Mouse (Mus musculus): ENCODE results near the gene Dapk2.

The Dapk2 gene

GRCm38 (mm10) chr9:66186426-66186825 lies 28.4 kb downstream of the Dapk2 start:
- CTCF ChIA-PET = no interaction called here

- CTCF ChIA-PET = no interaction called here
Measured at GRCm38 (mm10) chr9:66189026-66189425, 31.0 kb downstream of the Dapk2 start.

DNA sequence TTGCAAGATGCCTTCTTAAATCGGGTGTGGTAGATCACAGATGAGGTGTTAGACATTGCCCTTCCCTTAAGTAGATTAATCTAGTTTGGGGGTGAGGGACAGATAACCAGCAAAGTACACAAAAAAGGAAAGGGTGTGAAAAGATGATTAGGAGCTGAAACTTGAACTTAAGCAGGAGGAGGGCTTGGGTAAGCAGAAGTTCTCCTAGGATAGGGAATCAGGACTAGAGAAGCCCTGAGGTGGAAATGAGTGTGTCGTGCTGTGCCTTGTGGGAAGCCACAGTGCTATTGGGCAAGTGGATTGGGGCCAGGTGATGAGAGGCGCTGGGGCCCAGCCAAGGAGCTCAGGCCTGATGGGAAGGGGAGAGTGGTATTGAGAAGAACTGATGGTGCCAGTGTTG lies 36.0 kb downstream of the Dapk2 start:
- CTCF ChIA-PET = no interaction called here

DNA sequence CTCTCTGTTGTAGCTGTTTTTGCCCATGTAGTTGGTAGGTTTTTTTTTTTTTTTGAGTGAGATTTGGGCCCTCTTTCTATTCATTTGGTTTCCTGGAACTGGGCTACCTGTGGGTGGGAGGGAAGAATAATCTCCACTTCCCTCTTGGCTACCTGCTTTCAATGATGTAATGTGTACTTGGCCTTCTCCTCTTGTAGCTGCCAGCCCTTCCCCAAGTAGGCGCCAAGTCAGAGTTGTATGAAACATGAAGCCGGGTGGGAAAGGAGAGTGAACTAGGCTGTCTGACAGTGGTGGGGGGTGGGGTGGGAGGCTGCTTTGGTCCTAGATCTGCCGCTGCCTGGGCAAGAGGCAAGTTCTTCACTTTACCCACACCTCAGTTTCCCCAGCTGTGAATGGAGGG lies 38.5 kb downstream of the Dapk2 start:
- CTCF ChIA-PET = no interaction called here

DNA sequence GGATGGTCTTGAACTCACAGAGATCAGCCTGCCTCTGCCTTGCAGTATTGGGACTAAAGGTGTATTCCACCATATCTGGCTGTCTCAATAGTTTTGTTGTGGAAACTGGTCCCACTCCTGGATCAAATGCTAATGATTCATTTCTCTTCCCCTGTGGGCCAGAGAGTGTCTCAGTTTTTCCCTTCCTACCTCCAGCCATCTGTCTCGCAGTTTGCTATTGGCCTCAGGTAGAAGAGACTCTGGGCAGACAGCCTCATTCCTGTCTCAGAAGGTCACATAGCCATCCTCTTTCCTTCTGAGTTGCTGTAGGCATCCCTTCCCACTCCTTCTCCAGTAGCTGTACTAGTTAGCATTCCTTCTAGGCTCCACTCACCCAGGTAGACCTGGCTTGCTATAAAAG lies 40.5 kb downstream of the Dapk2 start:
- CTCF ChIA-PET = no interaction called here

- CTCF ChIA-PET = interaction anchor here (0.5 kb wide), 1 partner anchor 59 kb away, joined by 8 read pairs; no protein-coding TSS in a partner anchor
Measured at GRCm38 (mm10) chr9:66199657-66200410, 41.8 kb downstream of the Dapk2 start.

DNA sequence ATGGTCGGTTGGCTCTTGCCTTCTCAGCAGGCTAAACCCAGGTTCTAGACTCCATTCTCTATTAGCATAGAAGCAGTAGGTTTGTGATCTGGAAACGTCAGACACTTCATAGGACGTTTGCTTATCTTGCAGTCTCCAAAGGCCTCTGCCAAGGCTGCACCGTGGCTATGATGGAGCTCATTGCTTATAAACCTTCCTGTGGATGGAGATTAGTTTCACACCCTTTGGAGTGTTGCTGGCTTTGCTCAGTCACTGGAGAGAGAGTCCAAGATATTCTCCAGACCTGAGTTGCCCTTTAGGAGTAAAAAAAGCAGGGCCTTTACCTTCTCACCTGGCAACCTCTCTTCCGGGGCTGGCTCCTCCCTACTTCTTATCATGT lies 42.4 kb downstream of the Dapk2 start:
- CTCF ChIA-PET = no interaction called here

DNA sequence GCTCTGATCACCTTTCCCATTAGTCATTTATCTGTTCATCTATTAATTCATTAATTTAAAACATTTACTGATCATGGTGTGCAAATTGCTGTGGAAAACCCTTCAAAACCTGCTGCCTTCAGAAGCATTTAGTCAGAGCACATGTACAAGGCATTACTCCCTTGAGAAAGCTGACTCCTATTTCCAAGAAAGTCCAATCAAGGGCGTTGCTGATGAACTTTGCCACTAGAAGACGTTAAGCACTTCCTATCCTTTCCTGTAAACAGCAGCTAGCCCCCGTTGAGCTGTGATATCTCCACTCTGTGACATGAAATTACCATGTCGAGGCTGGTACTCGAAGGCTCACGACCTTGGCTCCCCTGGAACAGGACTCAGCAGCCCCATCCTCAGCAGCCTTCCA lies 43.6 kb downstream of the Dapk2 start:
- CTCF ChIA-PET = no interaction called here

DNA sequence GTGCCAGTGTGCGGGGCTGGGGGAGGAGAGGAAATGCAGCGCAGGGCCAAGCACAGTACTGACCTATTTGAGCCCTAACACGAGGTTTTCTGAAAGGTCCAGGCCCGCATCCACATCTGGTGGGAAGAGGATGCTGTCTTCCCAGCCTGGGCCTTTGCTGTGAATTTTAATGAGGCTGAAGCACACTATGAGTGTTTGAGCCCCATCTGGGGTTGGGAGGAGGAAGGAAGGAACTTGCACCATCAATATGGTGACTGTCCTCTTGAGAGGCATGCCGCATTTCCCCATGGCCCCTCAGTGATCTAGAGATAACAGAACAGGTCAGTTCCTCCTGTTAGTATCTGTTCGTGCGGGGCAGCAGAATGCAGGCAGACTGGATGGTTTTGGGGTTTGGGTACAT lies 44.4 kb downstream of the Dapk2 start:
- CTCF ChIA-PET = no interaction called here

DNA sequence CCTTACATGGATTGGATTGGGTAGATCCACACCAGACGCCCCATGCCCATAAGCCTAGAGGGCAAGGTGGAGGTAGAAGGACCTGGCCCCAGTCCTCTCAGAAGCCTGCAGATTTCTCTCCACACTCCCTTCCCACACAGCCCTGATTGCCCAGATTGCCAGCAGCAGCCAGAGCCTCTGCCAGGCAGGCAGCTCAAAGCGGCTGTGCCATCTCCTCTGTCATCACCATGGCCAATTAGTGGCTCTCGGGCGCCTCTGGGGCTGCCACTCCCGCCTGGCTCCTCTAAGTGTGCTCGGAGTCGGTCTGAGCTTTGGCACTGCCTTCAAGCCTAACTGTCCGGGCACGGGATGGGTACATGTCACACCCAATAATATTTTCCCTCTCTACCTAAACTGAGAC lies 47.7 kb downstream of the Dapk2 start:
- CTCF ChIA-PET = no interaction called here

- CTCF ChIA-PET = interaction anchor here (0.6 kb wide), 1 partner anchor 12 kb away, joined by 4 read pairs; no protein-coding TSS in a partner anchor
Measured at GRCm38 (mm10) chr9:66206825-66207224, 48.8 kb downstream of the Dapk2 start.

GRCm38 (mm10) chr9:66211420-66211819 lies 53.4 kb downstream of the Dapk2 start:
- CTCF ChIA-PET = interaction anchor here (0.7 kb wide), 1 partner anchor 149 kb away, joined by 7 read pairs; no protein-coding TSS in a partner anchor

GRCm38 (mm10) chr9:66212088-66212487 lies 54.1 kb downstream of the Dapk2 start:
- CTCF ChIA-PET = interaction anchor here (0.5 kb wide), 1 partner anchor 40 kb away, joined by 3 read pairs; no protein-coding TSS in a partner anchor

GRCm38 (mm10) chr9:66212802-66213201 lies 54.8 kb downstream of the Dapk2 start:
- CTCF ChIA-PET = no interaction called here

- CTCF ChIA-PET = interaction anchor here (0.7 kb wide), 1 partner anchor 433 kb away, joined by 8 read pairs; no protein-coding TSS in a partner anchor
Measured at GRCm38 (mm10) chr9:66213386-66214032, 55.5 kb downstream of the Dapk2 start.

- CTCF ChIA-PET = interaction anchor here (0.6 kb wide), 1 partner anchor 48 kb away, joined by 8 read pairs; no protein-coding TSS in a partner anchor
Measured at GRCm38 (mm10) chr9:66215551-66215950, 57.5 kb downstream of the Dapk2 start.

GRCm38 (mm10) chr9:66217970-66218369 lies 59.9 kb downstream of the Dapk2 start:
- CTCF ChIA-PET = no interaction called here

GRCm38 (mm10) chr9:66218917-66219725 lies 61.1 kb downstream of the Dapk2 start:
- CTCF ChIA-PET = no interaction called here

DNA sequence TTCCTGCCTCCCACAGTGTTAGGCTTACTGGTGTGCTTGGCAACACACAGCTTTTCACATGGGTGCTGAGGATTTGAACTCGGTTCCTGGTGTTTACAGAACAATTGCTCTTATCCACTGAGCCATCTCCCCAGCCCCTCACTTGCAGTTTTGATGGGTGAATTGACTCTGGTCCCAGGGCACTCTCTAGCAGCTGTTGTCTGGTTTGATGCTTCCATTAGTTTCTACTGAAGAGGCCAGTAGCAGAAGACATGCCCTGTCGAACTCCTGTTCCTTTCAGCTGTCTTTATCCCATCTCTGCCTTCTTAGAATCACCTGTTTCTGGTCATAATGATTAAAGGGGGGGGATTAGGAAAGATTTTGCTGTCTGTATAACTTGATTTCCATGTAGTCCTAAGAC lies 65.8 kb downstream of the Dapk2 start:
- CTCF ChIA-PET = no interaction called here

DNA sequence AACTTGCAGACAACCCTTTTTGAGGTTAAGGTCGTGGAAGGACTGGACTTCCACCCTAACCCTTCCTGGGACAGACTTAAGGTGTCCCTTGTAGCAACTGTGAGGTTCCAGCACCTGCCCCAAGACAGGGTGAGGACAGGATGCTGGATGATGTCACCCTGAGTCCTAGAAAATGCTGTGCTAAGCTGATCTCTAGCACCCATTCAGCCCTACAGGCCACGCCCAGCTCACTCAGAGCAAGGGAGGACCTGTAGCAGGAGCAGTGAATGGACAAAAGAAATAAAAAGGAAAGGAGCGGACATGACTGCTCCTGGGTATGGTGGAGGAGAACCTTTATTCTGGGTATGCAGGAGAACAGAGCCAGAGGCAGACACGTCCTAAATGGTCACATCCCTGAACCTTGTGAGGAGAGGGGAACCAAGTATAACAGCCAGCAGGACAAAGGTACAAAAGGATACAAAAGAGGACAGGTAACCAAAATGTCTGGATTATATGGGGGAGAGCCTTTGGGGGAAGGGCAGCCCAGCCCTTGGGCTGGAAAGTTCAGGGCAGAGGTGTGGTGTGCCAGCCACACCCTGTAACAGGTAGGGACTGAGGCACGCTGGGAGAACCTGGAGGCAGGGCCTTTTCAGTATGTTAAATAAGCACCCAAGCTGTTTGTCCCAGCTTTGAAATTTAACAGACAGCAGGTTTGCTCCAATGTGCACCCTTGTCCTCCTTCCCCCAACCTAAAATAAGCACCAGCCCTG lies 67.9 kb downstream of the Dapk2 start:
- CTCF ChIA-PET = no interaction called here

DNA sequence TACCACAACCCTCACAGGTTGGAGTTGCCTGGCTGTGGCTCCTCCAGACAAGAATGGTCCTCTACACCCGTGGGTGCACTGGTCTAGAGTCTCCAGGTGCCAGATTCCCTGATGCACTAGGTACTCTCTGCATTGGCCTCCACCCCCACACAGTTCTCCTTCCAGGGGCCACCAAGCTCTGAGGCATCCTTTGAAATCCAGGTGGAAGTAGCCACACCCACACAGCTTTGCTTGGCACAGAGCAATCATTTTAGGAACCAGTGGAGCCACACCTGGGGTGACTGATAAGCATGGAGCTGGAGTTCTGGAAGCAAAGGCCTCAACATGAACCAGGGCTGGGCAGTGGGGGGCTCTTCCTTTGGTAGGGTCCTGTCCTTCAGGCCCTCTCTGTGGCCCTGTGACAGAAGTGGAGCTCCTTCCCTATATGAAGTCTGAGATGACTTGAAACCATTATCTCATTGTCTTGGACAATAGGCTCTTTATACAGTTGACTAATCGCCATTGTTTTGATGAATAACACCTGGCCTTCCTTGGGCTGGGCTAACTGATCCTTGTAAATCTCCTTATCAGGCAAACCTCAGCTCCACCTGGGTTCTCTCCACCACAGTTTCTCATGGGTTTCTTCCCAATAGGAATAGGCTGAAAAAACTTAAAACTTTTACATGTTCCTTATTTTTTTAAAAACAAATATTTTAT lies 70.6 kb downstream of the Dapk2 start:
- CTCF ChIA-PET = no interaction called here
